Mouse (Mus musculus): ENCODE measurements around the gene Fam71f2. TPM values are rescaled to one million over a fixed set of nuclear protein-coding genes. Genes with fewer than 3 reads are reported as not detected.

Gene Fam71f2
- polyA plus RNA-seq, 1 experiment, result 1.5 TPM

- Histone ChIP-seq H3K4me3 (ENCODE audit: low read depth, low read length) (no peak overlapping the region), H3K36me3 (ENCODE audit: control insufficient read depth, insufficient read depth, low read length, poor library complexity, severe bottlenecking) (no peaks in the 10 kb centered on the region), H3K9ac (ENCODE audit: low read depth, poor library complexity, severe bottlenecking) (no peak overlapping the region), H3K4me1 (ENCODE audit: control insufficient read depth, insufficient read depth, low read length) (peaks cover 2% of the 10 kb centered on the region), H3K27me3 (ENCODE audit: control insufficient read depth, insufficient read depth, low read length, poor library complexity, severe bottlenecking) (no peaks in the 10 kb centered on the region), H3K9me3 (replicated peaks; ENCODE audit: control insufficient read depth, insufficient read depth, low read length, poor library complexity, severe bottlenecking) (no peaks in the 10 kb centered on the region; the same call in 1 of the 2 replicates), H3K27ac (ENCODE audit: insufficient read depth, low read length) (no peak overlapping the region)
- TF ChIP-seq POLR2A (IDR thresholded peaks at IDR 0.05; ENCODE audit: insufficient read depth, low read length) (no peak), CTCF (IDR thresholded peaks at IDR 0.05; ENCODE audit: low read depth, low read length) (no peak), EP300 (IDR thresholded peaks at IDR 0.05; ENCODE audit: insufficient read depth, low read depth, low read length) (no peak)
Observed at GRCm38 (mm10) chr6:29247072-29247471, 32.3 kb upstream of the Fam71f2 start.

GRCm38 (mm10) chr6:29259418-29259817, 20.0 kb upstream of the Fam71f2 start:
- no peak overlapping the region for H3K4me3 ChIP-seq (ENCODE audit: low read depth, low read length)
- no peak overlapping the region for H3K27ac ChIP-seq (ENCODE audit: insufficient read depth, low read length)
- no peaks in the 10 kb centered on the region for H3K4me1 ChIP-seq (ENCODE audit: control insufficient read depth, insufficient read depth, low read length)
- H3K9ac ChIP-seq (ENCODE audit: low read depth, poor library complexity, severe bottlenecking), result no peak overlapping the region
- H3K27me3 ChIP-seq (ENCODE audit: control insufficient read depth, insufficient read depth, low read length, poor library complexity, severe bottlenecking), result peaks cover 2% of the 10 kb centered on the region; the same call in 1 of the 2 replicates
- TF ChIP-seq POLR2A (IDR thresholded peaks at IDR 0.05; ENCODE audit: insufficient read depth, low read length) (no peak), CTCF (IDR thresholded peaks at IDR 0.05; ENCODE audit: low read depth, low read length) (no peak), EP300 (IDR thresholded peaks at IDR 0.05; ENCODE audit: insufficient read depth, low read depth, low read length) (no peak)
- H3K36me3 ChIP-seq (ENCODE audit: control insufficient read depth, insufficient read depth, low read length, poor library complexity, severe bottlenecking), result no peaks in the 10 kb centered on the region
- no peaks in the 10 kb centered on the region for H3K9me3 ChIP-seq (replicated peaks; ENCODE audit: control insufficient read depth, insufficient read depth, low read length, poor library complexity, severe bottlenecking)

GRCm38 (mm10) chr6:29261831-29262230, 17.6 kb upstream of the Fam71f2 start:
- no peak overlapping the region for H3K9ac ChIP-seq (ENCODE audit: low read depth, poor library complexity, severe bottlenecking)
- H3K9me3 ChIP-seq (replicated peaks; ENCODE audit: control insufficient read depth, insufficient read depth, low read length, poor library complexity, severe bottlenecking), result no peaks in the 10 kb centered on the region
- peaks cover 2% of the 10 kb centered on the region; the same call in 1 of the 2 replicates for H3K27me3 ChIP-seq (ENCODE audit: control insufficient read depth, insufficient read depth, low read length, poor library complexity, severe bottlenecking)
- no peaks in the 10 kb centered on the region for H3K36me3 ChIP-seq (ENCODE audit: control insufficient read depth, insufficient read depth, low read length, poor library complexity, severe bottlenecking)
- no peak overlapping the region for H3K4me3 ChIP-seq (ENCODE audit: low read depth, low read length)
- TF ChIP-seq CTCF (IDR thresholded peaks at IDR 0.05; ENCODE audit: low read depth, low read length) (no peak), POLR2A (IDR thresholded peaks at IDR 0.05; ENCODE audit: insufficient read depth, low read length) (no peak), EP300 (IDR thresholded peaks at IDR 0.05; ENCODE audit: insufficient read depth, low read depth, low read length) (no peak)
- H3K4me1 ChIP-seq (ENCODE audit: control insufficient read depth, insufficient read depth, low read length), result no peaks in the 10 kb centered on the region
- no peak overlapping the region for H3K27ac ChIP-seq (ENCODE audit: insufficient read depth, low read length)

GRCm38 (mm10) chr6:29263650-29264455, 15.5 kb upstream of the Fam71f2 start:
- Histone ChIP-seq H3K36me3 (ENCODE audit: control insufficient read depth, insufficient read depth, low read length, poor library complexity, severe bottlenecking) (no peaks in the 10 kb centered on the region), H3K9me3 (replicated peaks; ENCODE audit: control insufficient read depth, insufficient read depth, low read length, poor library complexity, severe bottlenecking) (no peaks in the 10 kb centered on the region), H3K27me3 (ENCODE audit: control insufficient read depth, insufficient read depth, low read length, poor library complexity, severe bottlenecking) (peaks cover 2% of the 10 kb centered on the region; the same call in 1 of the 2 replicates), H3K4me1 (ENCODE audit: control insufficient read depth, insufficient read depth, low read length) (no peaks in the 10 kb centered on the region), H3K9ac (ENCODE audit: low read depth, poor library complexity, severe bottlenecking) (no peak overlapping the region), H3K27ac (ENCODE audit: insufficient read depth, low read length) (no peak overlapping the region), H3K4me3 (ENCODE audit: low read depth, low read length) (no peak overlapping the region)
- no peak for TF ChIP-seq POLR2A (IDR thresholded peaks at IDR 0.05; ENCODE audit: insufficient read depth, low read length)
- no peak for TF ChIP-seq CTCF (IDR thresholded peaks at IDR 0.05; ENCODE audit: low read depth, low read length)
- no peak for TF ChIP-seq EP300 (IDR thresholded peaks at IDR 0.05; ENCODE audit: insufficient read depth, low read depth, low read length)

- no peaks in the 10 kb centered on the region for H3K9me3 ChIP-seq (replicated peaks; ENCODE audit: control insufficient read depth, insufficient read depth, low read length, poor library complexity, severe bottlenecking)
- H3K36me3 ChIP-seq (ENCODE audit: control insufficient read depth, insufficient read depth, low read length, poor library complexity, severe bottlenecking), result no peaks in the 10 kb centered on the region
- H3K4me3 ChIP-seq (ENCODE audit: low read depth, low read length), result no peak overlapping the region
- peaks cover 2% of the 10 kb centered on the region; the same call in 1 of the 2 replicates for H3K27me3 ChIP-seq (ENCODE audit: control insufficient read depth, insufficient read depth, low read length, poor library complexity, severe bottlenecking)
- TF ChIP-seq POLR2A (IDR thresholded peaks at IDR 0.05; ENCODE audit: insufficient read depth, low read length), result no peak
- TF ChIP-seq EP300 (IDR thresholded peaks at IDR 0.05; ENCODE audit: insufficient read depth, low read depth, low read length), result no peak
- no peak for TF ChIP-seq CTCF (IDR thresholded peaks at IDR 0.05; ENCODE audit: low read depth, low read length)
- no peak overlapping the region for H3K9ac ChIP-seq (ENCODE audit: low read depth, poor library complexity, severe bottlenecking)
- no peak overlapping the region for H3K27ac ChIP-seq (ENCODE audit: insufficient read depth, low read length)
- no peaks in the 10 kb centered on the region for H3K4me1 ChIP-seq (ENCODE audit: control insufficient read depth, insufficient read depth, low read length)
Observed at GRCm38 (mm10) chr6:29264456-29264781, 15.0 kb upstream of the Fam71f2 start.

GRCm38 (mm10) chr6:29266936-29267335, 12.5 kb upstream of the Fam71f2 start:
- Histone ChIP-seq H3K27me3 (ENCODE audit: control insufficient read depth, insufficient read depth, low read length, poor library complexity, severe bottlenecking) (no peaks in the 10 kb centered on the region), H3K4me1 (ENCODE audit: control insufficient read depth, insufficient read depth, low read length) (no peaks in the 10 kb centered on the region), H3K9me3 (replicated peaks; ENCODE audit: control insufficient read depth, insufficient read depth, low read length, poor library complexity, severe bottlenecking) (no peaks in the 10 kb centered on the region), H3K36me3 (ENCODE audit: control insufficient read depth, insufficient read depth, low read length, poor library complexity, severe bottlenecking) (no peaks in the 10 kb centered on the region), H3K9ac (ENCODE audit: low read depth, poor library complexity, severe bottlenecking) (no peak overlapping the region), H3K27ac (ENCODE audit: insufficient read depth, low read length) (no peak overlapping the region), H3K4me3 (ENCODE audit: low read depth, low read length) (no peak overlapping the region)
- TF ChIP-seq CTCF (IDR thresholded peaks at IDR 0.05; ENCODE audit: low read depth, low read length), result no peak
- TF ChIP-seq POLR2A (IDR thresholded peaks at IDR 0.05; ENCODE audit: insufficient read depth, low read length), result no peak
- TF ChIP-seq EP300 (IDR thresholded peaks at IDR 0.05; ENCODE audit: insufficient read depth, low read depth, low read length), result no peak
